Mouse (Mus musculus) liver, postnatal 0 days (tissue): ENCODE results near the gene Acox2.

Source experiments
- CTCF ChIP-seq: sonication (generic); IDR thresholded peaks from 2 replicates; pipeline ENCODE4 v1.5.1; 2016; ENCODE audit warnings: antibody characterized with exemption, low read depth
- EP300 ChIP-seq: IDR thresholded peaks from 2 replicates; pipeline ENCODE4 v1.6.1; 2016; ENCODE audit warnings: antibody characterized with exemption, low read depth, mild to moderate bottlenecking

DNA sequence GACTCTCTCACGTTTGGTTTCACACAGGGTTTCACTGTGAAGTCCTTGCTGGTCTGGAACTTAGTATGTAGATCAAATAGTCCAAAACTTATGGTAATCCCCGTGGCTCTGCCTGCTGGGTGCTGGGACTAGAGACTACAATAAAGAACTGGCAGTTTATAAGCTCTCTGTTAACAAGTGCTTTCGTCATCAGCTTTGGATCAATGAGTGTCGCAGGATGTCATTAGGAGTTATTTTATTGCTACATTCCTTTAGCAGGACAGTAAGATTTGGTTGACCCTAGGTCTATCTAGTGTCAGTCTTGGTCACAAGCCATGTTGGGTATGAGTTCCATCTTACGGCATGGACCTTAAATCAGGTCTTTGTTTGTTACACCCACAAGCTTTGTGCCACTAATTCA is 1.1 kb upstream of the Acox2 start:
- TF ChIP-seq CTCF (no peak), EP300 (no peak)
